Mouse (Mus musculus) Patski (cell line): ENCODE measurements around the gene Npas3. TPM values are rescaled to one million over a fixed set of nuclear protein-coding genes. Genes with fewer than 3 reads are reported as not detected.

Experiments used
- ATAC-seq: fragments of 100-300 bp; one replicate; pipeline ENCODE4 v1.8.0; 2021
- CTCF ChIA-PET: fragments of 350-600 bp; sonication (Branson Sonifier 250); formaldehyde crosslinking; loops from one replicate; lab custom pipeline; 2022; ENCODE audit warnings: inconsistent platforms; lab: Charles Lee
- POLR2A ChIA-PET: fragments of 350-600 bp; sonication (Branson Sonifier 250); formaldehyde crosslinking; loops from one replicate; lab custom pipeline; 2022; ENCODE audit warnings: antibody characterized with exemption, inconsistent platforms; lab: Charles Lee
- DNase-seq: peaks from one replicate; pipeline ENCODE4 v3.0.0-alpha.2; 2011; ENCODE audit warnings: low read depth, low spot score
- H3K27me3 ChIP-seq: fragments of 371-371 bp; one replicate; pipeline ENCODE4 v1.5.1; 2021
- CTCF ChIP-seq: fragments of 100-300 bp; IDR thresholded peaks from one replicate; pipeline ENCODE4 v1.5.1; 2021
- in situ Hi-C: fragments of 300-500 bp; cut with MboI; formaldehyde crosslinking; loops from 3 replicates; pipeline ENCODE4 v1.11.1; 2018; ENCODE audit warnings: low pct_unique_long_range_greater_than_20kb, mixed read lengths
- polyA plus RNA-seq: library from polyadenylated mRNA; unstranded; gene quantifications from one replicate; pipeline ENCODE4 v1.2.3, GENCODE M21; 2021

Npas3 gene
- 0.08 TPM for polyA plus RNA-seq

- peaks cover 65% of the 10 kb centered on the region for H3K27me3 ChIP-seq
- CTCF ChIA-PET = no interaction called here
- ATAC-seq (no peak), DNase-seq (no peak)
- TF ChIP-seq CTCF = no peak
- POLR2A ChIA-PET = interaction anchor here (0.6 kb wide), 1 partner anchor 833 kb away, joined by 3 read pairs; no protein-coding TSS in a partner anchor
- in situ Hi-C loops = loop anchor here (25.0 kb wide), 2 partner anchors 336 to 814 kb away; no protein-coding TSS in a partner anchor
Observed at GRCm38 (mm10) chr12:53248101-53248727, at the start of gene Npas3. Npas3 (plus strand) TSS chr12:53248677.

- ATAC-seq (no peak), DNase-seq (no peak)
- ChIA-PET CTCF (no interaction called here), POLR2A (no interaction called here)
- TF ChIP-seq CTCF = no peak
- peaks cover 6% of the 10 kb centered on the region for H3K27me3 ChIP-seq
- in situ Hi-C loops = no loop called here
Observed at GRCm38 (mm10) chr12:53217141-53217540, 31.3 kb upstream of the Npas3 start.

- POLR2A ChIA-PET = no interaction called here
- no peak for ATAC-seq
- CTCF ChIA-PET = no interaction called here
- TF ChIP-seq CTCF = peak; percentile 47
- in situ Hi-C loops = no loop called here
- DNase-seq = no peak
- peaks cover 9% of the 10 kb centered on the region for H3K27me3 ChIP-seq
Observed at GRCm38 (mm10) chr12:53222742-53223141, 25.7 kb upstream of the Npas3 start.

- ChIA-PET POLR2A (no interaction called here), CTCF (no interaction called here)
- in situ Hi-C loops = loop anchor here (25.0 kb wide), 2 partner anchors 315 to 835 kb away; no protein-coding TSS in a partner anchor
- TF ChIP-seq CTCF = no peak
- H3K27me3 ChIP-seq = peaks cover 17% of the 10 kb centered on the region
- DNase-seq = no peak
- ATAC-seq = no peak
Observed at GRCm38 (mm10) chr12:53227356-53227755, 21.1 kb upstream of the Npas3 start.

GRCm38 (mm10) chr12:53229419-53229818, 19.1 kb upstream of the Npas3 start:
- CTCF ChIA-PET = no interaction called here
- DNase-seq (no peak), ATAC-seq (no peak)
- H3K27me3 ChIP-seq = peaks cover 11% of the 10 kb centered on the region
- POLR2A ChIA-PET = no interaction called here
- in situ Hi-C loops = loop anchor here (25.0 kb wide), 2 partner anchors 317 to 833 kb away; no protein-coding TSS in a partner anchor
- TF ChIP-seq CTCF = peak; percentile 17

GRCm38 (mm10) chr12:53246181-53246580, 2.3 kb upstream of the Npas3 start:
- in situ Hi-C loops = loop anchor here (25.0 kb wide), 2 partner anchors 334 to 816 kb away; no protein-coding TSS in a partner anchor
- ATAC-seq (no peak), DNase-seq (no peak)
- no peak for TF ChIP-seq CTCF
- ChIA-PET POLR2A (no interaction called here), CTCF (no interaction called here)
- peaks cover 81% of the 10 kb centered on the region for H3K27me3 ChIP-seq

GRCm38 (mm10) chr12:53246581-53247490, 1.6 kb upstream of the Npas3 start:
- in situ Hi-C loops = loop anchor here (25.0 kb wide), 2 partner anchors 335 to 815 kb away; no protein-coding TSS in a partner anchor
- DNase-seq (no peak), ATAC-seq (no peak)

GRCm38 (mm10) chr12:53247491-53248035, 914 bp upstream of the Npas3 start:
- ChIA-PET CTCF (no interaction called here), POLR2A (no interaction called here)
- in situ Hi-C loops = loop anchor here (25.0 kb wide), 2 partner anchors 335 to 815 kb away; no protein-coding TSS in a partner anchor
- no peak for ATAC-seq
- peaks cover 71% of the 10 kb centered on the region for H3K27me3 ChIP-seq
- no peak for DNase-seq
- TF ChIP-seq CTCF = no peak

More at GRCm38 (mm10) chr12:53246581-53247490, 1.6 kb upstream of the Npas3 start:
- H3K27me3 ChIP-seq = peaks cover 78% of the 10 kb centered on the region
- TF ChIP-seq CTCF = no peak
- ChIA-PET CTCF (no interaction called here), POLR2A (no interaction called here)

GRCm38 (mm10) chr12:53248796-53249195, 319 bp downstream of the Npas3 start:
- CTCF ChIA-PET = no interaction called here

GRCm38 (mm10) chr12:53251701-53252181, 3.3 kb downstream of the Npas3 start:
- H3K27me3 ChIP-seq = peaks cover 44% of the 10 kb centered on the region
- no peak for ATAC-seq
- ChIA-PET CTCF (no interaction called here), POLR2A (no interaction called here)
- no peak for TF ChIP-seq CTCF
- no peak for DNase-seq
- in situ Hi-C loops = no loop called here

More at GRCm38 (mm10) chr12:53248796-53249195, 319 bp downstream of the Npas3 start:
- POLR2A ChIA-PET = no interaction called here
- DNase-seq = no peak
- H3K27me3 ChIP-seq = peaks cover 59% of the 10 kb centered on the region
- no peak for ATAC-seq
- TF ChIP-seq CTCF = no peak
- in situ Hi-C loops = loop anchor here (25.0 kb wide), 2 partner anchors 336 to 814 kb away; no protein-coding TSS in a partner anchor
